Mouse (Mus musculus): ENCODE results near the gene Nps.

DNA sequence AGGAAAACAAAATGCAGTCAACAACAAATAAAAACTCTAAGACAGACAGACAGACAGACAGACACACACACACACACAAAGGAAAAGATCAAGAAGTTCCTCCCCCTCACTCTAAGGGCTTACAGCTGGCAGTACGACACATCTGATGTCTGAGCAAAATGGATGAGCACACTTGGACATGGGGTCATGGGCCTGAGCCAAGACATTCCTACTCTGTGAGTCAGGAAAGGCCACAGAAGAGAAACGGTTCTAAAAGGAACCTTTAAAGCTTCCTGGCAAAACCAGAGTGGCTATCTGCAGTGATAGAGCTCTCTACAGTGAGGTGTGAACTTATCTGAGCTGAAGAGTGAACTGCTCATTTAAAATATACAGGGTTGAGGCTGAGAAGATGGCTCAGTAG lies 46.0 kb upstream of the Nps start:
- TF ChIP-seq CTCF (IDR thresholded peaks at IDR 0.05; ENCODE audit: low read depth, low read length) (no peak), POLR2A (IDR thresholded peaks at IDR 0.05; ENCODE audit: extremely low read depth, insufficient read depth, low read length) (no peak)
